Mouse (Mus musculus): ENCODE results near the gene Vps25. TPM values are rescaled to one million over a fixed set of nuclear protein-coding genes. Genes with fewer than 3 reads are reported as not detected.

The Vps25 gene
- polyA plus RNA-seq (2014; fragmentation: Nextera tagmentation; extraction: Ambion mirVana) = 126 and 128 TPM in 2 replicates

- ATAC-seq (replicated peaks; ENCODE audit: insufficient number of reproducible peaks, low FRiP score, low TSS enrichment) = peak; percentile 68
- peak within 1 kb of the TSS; percentile 95 for H3K27ac ChIP-seq (ENCODE audit: low read depth, low read length)
- H3K4me3 ChIP-seq (ENCODE audit: low read depth, low read length) = peak within 1 kb of the TSS; percentile 95
- H3K9ac ChIP-seq (ENCODE audit: low read depth, low read length) = peak within 1 kb of the TSS; percentile 99
- H3K4me1 ChIP-seq (ENCODE audit: control insufficient read depth, insufficient read depth, low read length) = peaks cover 24% of the 10 kb centered on the region
- H3K9me3 ChIP-seq (replicated peaks; ENCODE audit: control insufficient read depth, low read length) = no peaks in the 10 kb centered on the region
- H3K4me2 ChIP-seq = peak within 1 kb of the TSS; percentile 71
- peaks cover 5% of the 10 kb centered on the region; the same call in 1 of the 2 replicates for H3K36me3 ChIP-seq (ENCODE audit: control insufficient read depth, insufficient read depth, low read length)
- WGBS (ENCODE audit: insufficient replicate concordance) = under 1% methylated on average over 40 of the region's 40 CpGs
- no peaks in the 10 kb centered on the region for H3K27me3 ChIP-seq (ENCODE audit: control insufficient read depth, insufficient read depth, low read length)
Measured at GRCm38 (mm10) chr11:101253613-101254389, at the start of gene Vps25. Vps25 (plus strand) TSS chr11:101253707.

DNA sequence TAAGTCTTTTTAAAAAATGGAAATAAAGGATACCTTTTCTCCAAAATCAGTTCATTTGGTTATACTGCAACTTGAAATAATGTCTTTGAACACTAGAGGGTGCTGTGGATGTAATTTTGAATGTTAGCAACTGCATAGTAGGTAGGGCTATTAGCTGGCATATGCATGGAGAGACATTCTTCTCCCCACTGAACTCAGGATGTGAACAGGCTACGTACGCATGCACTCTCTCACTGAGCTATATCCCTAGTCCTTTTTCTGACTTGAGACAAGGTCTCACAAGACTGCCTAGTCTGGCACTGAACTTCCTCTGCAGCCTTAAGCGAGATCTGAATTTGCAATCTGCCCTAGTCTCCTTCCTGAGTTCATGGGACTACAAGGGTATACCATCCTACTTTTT, 41.5 kb upstream of the Vps25 start:
- ATAC-seq (replicated peaks; ENCODE audit: insufficient number of reproducible peaks, low FRiP score, low TSS enrichment) = no peak
- 35% methylated on average over 3 of the region's 3 CpGs for WGBS (ENCODE audit: insufficient replicate concordance)
- peaks cover 16% of the 10 kb centered on the region for H3K36me3 ChIP-seq (ENCODE audit: control insufficient read depth, insufficient read depth, low read length)

DNA sequence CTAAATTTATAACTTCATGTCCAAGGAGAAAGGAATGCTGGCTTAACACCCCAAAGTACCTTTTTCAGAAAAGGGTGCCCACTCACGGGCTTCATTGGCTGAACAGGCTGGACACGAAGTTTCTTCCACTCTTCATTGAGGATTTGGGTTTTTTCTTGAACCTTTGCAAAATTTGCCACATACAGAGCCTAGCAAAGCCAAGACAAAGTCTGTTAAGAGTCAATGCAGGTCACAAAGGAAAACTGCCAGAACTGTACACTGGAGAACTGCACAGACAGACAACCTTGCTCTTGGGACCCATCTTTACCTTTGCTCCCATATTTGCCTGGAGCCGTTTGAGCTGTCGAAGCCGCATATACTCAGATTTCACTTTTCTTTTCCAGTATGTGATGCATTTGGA, 36.6 kb upstream of the Vps25 start:
- H3K4me3 ChIP-seq (ENCODE audit: low read depth, low read length) = no peak overlapping the region
- no peak for ATAC-seq (replicated peaks; ENCODE audit: insufficient number of reproducible peaks, low FRiP score, low TSS enrichment)
- no peak overlapping the region for H3K4me2 ChIP-seq
- no peaks in the 10 kb centered on the region for H3K9me3 ChIP-seq (replicated peaks; ENCODE audit: control insufficient read depth, low read length)
- H3K4me1 ChIP-seq (ENCODE audit: control insufficient read depth, insufficient read depth, low read length) = no peaks in the 10 kb centered on the region
- H3K27ac ChIP-seq (ENCODE audit: low read depth, low read length) = no peak overlapping the region
- H3K27me3 ChIP-seq (ENCODE audit: control insufficient read depth, insufficient read depth, low read length) = no peaks in the 10 kb centered on the region
- no peak overlapping the region for H3K9ac ChIP-seq (ENCODE audit: low read depth, low read length)
- WGBS (ENCODE audit: insufficient replicate concordance) = 85% methylated on average over 5 of the region's 5 CpGs
- peaks cover 9% of the 10 kb centered on the region for H3K36me3 ChIP-seq (ENCODE audit: control insufficient read depth, insufficient read depth, low read length)

More for the DNA sequence above, 41.5 kb upstream of the Vps25 start:
- no peak overlapping the region for H3K4me3 ChIP-seq (ENCODE audit: low read depth, low read length)
- no peak overlapping the region for H3K9ac ChIP-seq (ENCODE audit: low read depth, low read length)
- H3K27me3 ChIP-seq (ENCODE audit: control insufficient read depth, insufficient read depth, low read length) = no peaks in the 10 kb centered on the region
- no peaks in the 10 kb centered on the region for H3K4me1 ChIP-seq (ENCODE audit: control insufficient read depth, insufficient read depth, low read length)
- no peaks in the 10 kb centered on the region for H3K9me3 ChIP-seq (replicated peaks; ENCODE audit: control insufficient read depth, low read length)
- no peak overlapping the region for H3K4me2 ChIP-seq
- no peak overlapping the region for H3K27ac ChIP-seq (ENCODE audit: low read depth, low read length)

DNA sequence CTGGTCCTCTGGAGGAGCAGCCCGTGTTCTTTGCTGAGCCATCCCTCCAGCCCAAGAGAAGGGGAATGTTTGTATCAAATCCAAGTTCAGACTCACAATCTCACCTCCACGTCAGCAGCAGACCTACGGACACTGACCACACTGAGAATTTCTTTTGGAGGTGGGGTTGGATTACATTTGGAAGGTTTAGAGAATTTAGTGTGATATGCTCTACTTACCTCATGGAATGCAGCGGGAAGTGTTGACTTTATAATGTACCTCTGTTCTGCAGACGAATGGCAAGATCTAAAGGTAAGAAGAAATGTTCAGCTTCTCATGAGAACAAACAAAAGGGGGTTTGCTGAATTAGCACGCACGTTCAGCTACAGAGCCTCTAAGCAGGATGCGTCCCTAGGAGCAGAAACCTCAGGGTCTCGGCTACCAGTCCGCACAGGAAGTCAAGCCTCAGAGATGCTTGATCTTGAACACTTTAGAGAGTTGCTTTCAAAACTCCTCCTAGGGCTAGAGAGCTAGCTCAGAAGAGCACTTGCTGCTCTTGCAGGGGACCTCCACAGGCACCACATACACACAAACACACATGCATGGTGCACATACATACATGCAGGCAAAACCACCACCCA, 35.0 kb upstream of the Vps25 start:
- no peak for ATAC-seq (replicated peaks; ENCODE audit: insufficient number of reproducible peaks, low FRiP score, low TSS enrichment)
- Histone ChIP-seq H3K4me2 (no peak overlapping the region), H3K4me3 (ENCODE audit: low read depth, low read length) (no peak overlapping the region), H3K27ac (ENCODE audit: low read depth, low read length) (no peak overlapping the region), H3K4me1 (ENCODE audit: control insufficient read depth, insufficient read depth, low read length) (no peaks in the 10 kb centered on the region), H3K27me3 (ENCODE audit: control insufficient read depth, insufficient read depth, low read length) (no peaks in the 10 kb centered on the region), H3K9ac (ENCODE audit: low read depth, low read length) (no peak overlapping the region), H3K9me3 (replicated peaks; ENCODE audit: control insufficient read depth, low read length) (no peaks in the 10 kb centered on the region), H3K36me3 (ENCODE audit: control insufficient read depth, insufficient read depth, low read length) (peaks cover 9% of the 10 kb centered on the region)
- WGBS (ENCODE audit: insufficient replicate concordance) = 76% methylated on average over 10 of the region's 10 CpGs

GRCm38 (mm10) chr11:101220853-101221252, 32.7 kb upstream of the Vps25 start:
- H3K4me1 ChIP-seq (ENCODE audit: control insufficient read depth, insufficient read depth, low read length) = 0 out of 2 replicates have a peak, but pooled peaks cover 2% of the 10 kb centered on the region

DNA sequence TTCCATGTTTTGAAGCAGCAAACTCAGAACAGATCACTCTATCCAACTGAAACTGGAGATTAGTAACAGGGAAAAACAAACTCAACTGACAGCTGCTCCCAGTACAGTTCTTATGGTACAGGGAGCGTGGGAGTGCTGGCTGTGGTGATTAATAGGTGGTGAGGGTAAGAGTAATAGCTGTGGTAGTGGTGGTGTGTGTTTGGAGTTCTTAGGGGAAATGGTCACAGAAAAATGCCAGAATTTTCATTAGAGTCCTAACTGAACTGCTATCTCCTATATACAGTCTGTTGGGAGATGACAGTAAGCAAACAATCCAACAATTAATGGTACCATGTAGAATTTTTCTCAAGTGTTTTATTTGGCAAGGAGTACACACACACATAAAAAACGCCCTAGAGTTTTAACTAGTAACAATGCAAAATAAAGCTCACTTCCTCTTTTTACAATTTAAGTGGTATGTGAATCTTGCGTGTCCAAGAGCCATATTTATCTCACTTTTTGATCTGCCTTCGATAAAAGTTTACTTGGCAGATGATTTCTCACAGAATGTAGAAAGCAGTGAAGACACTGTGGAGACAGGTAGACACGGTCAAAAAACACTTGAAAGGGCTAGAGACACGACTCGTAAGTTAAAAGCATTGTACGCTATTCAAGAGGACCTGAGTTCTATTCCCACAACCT, 32.1 kb upstream of the Vps25 start:
- H3K4me2 ChIP-seq = no peak overlapping the region
- 0 out of 2 replicates have a peak, but pooled peaks cover 2% of the 10 kb centered on the region for H3K4me1 ChIP-seq (ENCODE audit: control insufficient read depth, insufficient read depth, low read length)
- no peaks in the 10 kb centered on the region for H3K9me3 ChIP-seq (replicated peaks; ENCODE audit: control insufficient read depth, low read length)
- H3K9ac ChIP-seq (ENCODE audit: low read depth, low read length) = no peak overlapping the region
- no peaks in the 10 kb centered on the region for H3K27me3 ChIP-seq (ENCODE audit: control insufficient read depth, insufficient read depth, low read length)
- H3K4me3 ChIP-seq (ENCODE audit: low read depth, low read length) = no peak overlapping the region
- no peak overlapping the region for H3K27ac ChIP-seq (ENCODE audit: low read depth, low read length)
- WGBS (ENCODE audit: insufficient replicate concordance) = 87% methylated on average over 8 of the region's 8 CpGs
- 0 out of 2 replicates have a peak, but pooled peaks cover 2% of the 10 kb centered on the region for H3K36me3 ChIP-seq (ENCODE audit: control insufficient read depth, insufficient read depth, low read length)
- ATAC-seq (replicated peaks; ENCODE audit: insufficient number of reproducible peaks, low FRiP score, low TSS enrichment) = no peak

More at GRCm38 (mm10) chr11:101220853-101221252, 32.7 kb upstream of the Vps25 start:
- ATAC-seq (replicated peaks; ENCODE audit: insufficient number of reproducible peaks, low FRiP score, low TSS enrichment) = no peak
- H3K9me3 ChIP-seq (replicated peaks; ENCODE audit: control insufficient read depth, low read length) = no peaks in the 10 kb centered on the region
- 44% methylated on average over 2 of the region's 2 CpGs for WGBS (ENCODE audit: insufficient replicate concordance)
- H3K4me2 ChIP-seq = no peak overlapping the region
- H3K36me3 ChIP-seq (ENCODE audit: control insufficient read depth, insufficient read depth, low read length) = 0 out of 2 replicates have a peak, but pooled peaks cover 2% of the 10 kb centered on the region
- H3K27me3 ChIP-seq (ENCODE audit: control insufficient read depth, insufficient read depth, low read length) = no peaks in the 10 kb centered on the region
- no peak overlapping the region for H3K4me3 ChIP-seq (ENCODE audit: low read depth, low read length)
- H3K9ac ChIP-seq (ENCODE audit: low read depth, low read length) = no peak overlapping the region
- 0 out of 2 replicates have a peak overlapping the region, but pooled peaks have one; percentile 55 for H3K27ac ChIP-seq (ENCODE audit: low read depth, low read length)

DNA sequence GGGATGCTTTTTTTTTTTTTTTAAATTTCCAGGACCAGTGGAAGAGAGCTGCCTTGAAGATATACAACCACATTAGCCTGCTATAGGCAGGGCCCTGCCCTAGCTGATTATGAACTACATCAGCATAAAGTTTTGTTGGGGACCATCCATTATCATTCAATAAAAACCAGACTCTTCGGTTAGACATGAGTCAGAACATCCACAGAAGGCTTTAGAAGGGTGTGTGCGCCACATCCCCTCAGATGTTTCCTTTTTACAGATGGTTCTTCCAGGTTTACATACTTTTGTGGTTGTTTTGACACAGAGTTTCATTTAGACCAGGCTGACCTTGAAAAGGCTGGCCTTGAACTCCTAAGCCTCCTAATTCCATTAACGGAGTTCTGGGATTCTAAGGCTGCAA, 29.2 kb upstream of the Vps25 start:
- 0 out of 2 replicates have a peak, but pooled peaks cover 2% of the 10 kb centered on the region for H3K4me1 ChIP-seq (ENCODE audit: control insufficient read depth, insufficient read depth, low read length)
- no peak overlapping the region for H3K27ac ChIP-seq (ENCODE audit: low read depth, low read length)
- 0 out of 2 replicates have a peak, but pooled peaks cover 2% of the 10 kb centered on the region for H3K36me3 ChIP-seq (ENCODE audit: control insufficient read depth, insufficient read depth, low read length)
- no peak for ATAC-seq (replicated peaks; ENCODE audit: insufficient number of reproducible peaks, low FRiP score, low TSS enrichment)
- H3K9me3 ChIP-seq (replicated peaks; ENCODE audit: control insufficient read depth, low read length) = no peaks in the 10 kb centered on the region
- no peak overlapping the region for H3K4me2 ChIP-seq
- 75% methylated on average over 3 of the region's 3 CpGs for WGBS (ENCODE audit: insufficient replicate concordance)
- no peaks in the 10 kb centered on the region for H3K27me3 ChIP-seq (ENCODE audit: control insufficient read depth, insufficient read depth, low read length)
- H3K9ac ChIP-seq (ENCODE audit: low read depth, low read length) = no peak overlapping the region
- no peak overlapping the region for H3K4me3 ChIP-seq (ENCODE audit: low read depth, low read length)

GRCm38 (mm10) chr11:101225331-101226064, 28.0 kb upstream of the Vps25 start:
- Histone ChIP-seq H3K36me3 (ENCODE audit: control insufficient read depth, insufficient read depth, low read length) (0 out of 2 replicates have a peak, but pooled peaks cover 2% of the 10 kb centered on the region), H3K4me3 (ENCODE audit: low read depth, low read length) (peak overlapping the region; percentile 90), H3K4me2 (peak overlapping the region; percentile 91), H3K9me3 (replicated peaks; ENCODE audit: control insufficient read depth, low read length) (no peaks in the 10 kb centered on the region), H3K27ac (ENCODE audit: low read depth, low read length) (peak overlapping the region; percentile 23; the same call in 1 of the 2 replicates), H3K9ac (ENCODE audit: low read depth, low read length) (peak overlapping the region; percentile 82), H3K4me1 (ENCODE audit: control insufficient read depth, insufficient read depth, low read length) (0 out of 2 replicates have a peak, but pooled peaks cover 2% of the 10 kb centered on the region), H3K27me3 (ENCODE audit: control insufficient read depth, insufficient read depth, low read length) (0 out of 2 replicates have a peak, but pooled peaks cover 4% of the 10 kb centered on the region)
- no peak; the same call in 1 of the 2 replicates for ATAC-seq (replicated peaks; ENCODE audit: insufficient number of reproducible peaks, low FRiP score, low TSS enrichment)
- WGBS (ENCODE audit: insufficient replicate concordance) = 18% methylated on average over 25 of the region's 25 CpGs

Measured in heart, embryonic 11.5 days (tissue).